Mouse (Mus musculus): ENCODE data around the gene Gm773. TPM values are rescaled to one million over a fixed set of nuclear protein-coding genes. Genes with fewer than 3 reads are reported as not detected.
"Not testable (repeated sequence)": the region's sequence is repeated elsewhere in the genome, so short reads cannot be mapped to it uniquely, and the experiment has no call there.

Gm773 gene
- polyA plus RNA-seq (2012; ENCODE audit: insufficient read depth, insufficient read length, low replicate concordance, missing spikeins), result not detected in 2 replicates

GRCm38 (mm10) chrX:56212771-56213170 is at the start of gene Gm773:
Gene Gm773, minus strand, starts transcription at chrX:56212881.
- TF ChIP-seq POLR2A (IDR thresholded peaks at IDR 0.05; ENCODE audit: insufficient read depth, low read depth, low read length), result no peak
- TF ChIP-seq CTCF (IDR thresholded peaks at IDR 0.05; ENCODE audit: insufficient read depth, low read depth, low read length), result no peak
- 88% methylated on average over 8 of the region's 8 CpGs for WGBS

GRCm38 (mm10) chrX:56186449-56186848 is 26.2 kb downstream of the Gm773 start:
- not testable (repeated sequence) for H3K27ac ChIP-seq (ENCODE audit: insufficient read depth, low read depth, low read length); H3K4me3 ChIP-seq (ENCODE audit: insufficient read depth, low read depth, low read length); H3K4me1 ChIP-seq (ENCODE audit: control insufficient read depth, insufficient read depth, low read length)
- WGBS, result no CpG with 5 or more reads among the region's 1 CpGs

More at GRCm38 (mm10) chrX:56212771-56213170, at the start of gene Gm773:
- H3K4me1 ChIP-seq (ENCODE audit: control insufficient read depth, insufficient read depth, low read length), result no peaks in the 10 kb centered on the region
- no peak within 1 kb of the TSS for H3K4me3 ChIP-seq (ENCODE audit: insufficient read depth, low read depth, low read length)
- no peak within 1 kb of the TSS for H3K27ac ChIP-seq (ENCODE audit: insufficient read depth, low read depth, low read length)

- 90% methylated on average over 2 of the region's 2 CpGs for WGBS
- Histone ChIP-seq H3K4me1 (ENCODE audit: control insufficient read depth, insufficient read depth, low read length) (no peaks in the 10 kb centered on the region), H3K27ac (ENCODE audit: insufficient read depth, low read depth, low read length) (no peak overlapping the region), H3K4me3 (ENCODE audit: insufficient read depth, low read depth, low read length) (no peak overlapping the region)
- no peak for TF ChIP-seq CTCF (IDR thresholded peaks at IDR 0.05; ENCODE audit: insufficient read depth, low read depth, low read length)
- TF ChIP-seq POLR2A (IDR thresholded peaks at IDR 0.05; ENCODE audit: insufficient read depth, low read depth, low read length), result no peak
Measured at GRCm38 (mm10) chrX:56151396-56151795, 61.3 kb downstream of the Gm773 start.

Other genes with a start within 250 kb of the Gm773 start
- gene 3830403N18Rik, start 76.3 kb downstream of the Gm773 start, polyA plus RNA-seq (2012; ENCODE audit: insufficient read depth, insufficient read length, low replicate concordance, missing spikeins), result not detected in 2 replicates
- gene Zfp449, start 133.5 kb upstream of the Gm773 start, polyA plus RNA-seq (2012; ENCODE audit: insufficient read depth, insufficient read length, low replicate concordance, missing spikeins), result not detected in 2 replicates
- not detected in 2 replicates for gene Smim10l2a, start 161.7 kb upstream of the Gm773 start, polyA plus RNA-seq (2012; ENCODE audit: insufficient read depth, insufficient read length, low replicate concordance, missing spikeins)
- gene Gm2174, start 235.1 kb upstream of the Gm773 start, polyA plus RNA-seq (2012; ENCODE audit: insufficient read depth, insufficient read length, low replicate concordance, missing spikeins), result not detected in 2 replicates
- gene Ints6l, start 242.0 kb upstream of the Gm773 start, polyA plus RNA-seq (2012; ENCODE audit: insufficient read depth, insufficient read length, low replicate concordance, missing spikeins), result not detected in 2 replicates

All from olfactory bulb, adult 2 months (tissue).